Mouse (Mus musculus) erythroblast, adult 5-6 weeks (primary cell): ENCODE results near the gene Apol8. TPM values are rescaled to one million over a fixed set of nuclear protein-coding genes. Genes with fewer than 3 reads are reported as not detected.

Experiments used
- ATAC-seq: replicated peaks from 2 replicates; pipeline ENCODE4 v1.8.0; 2016; ENCODE audit warnings: moderate number of reproducible peaks, mild to moderate bottlenecking, moderate TSS enrichment, inconsistent platforms; ENCODE audit not compliant: poor library complexity, low FRiP score, severe bottlenecking
- total RNA-seq, 2 experiments: library from RNA; stranded (forward) in 1 of 2; stranded (reverse) in 1 of 2; fragments of 150-400 nt in 1 of 2; fragments of 200-764, 138-1000 nt in 1 of 2; gene quantifications; 2 replicates each; pipeline versions ENCODE4 v1.2.3 to v1.2.4; 2015 to 2017; ENCODE audit warnings: low replicate concordance in 2 of 2

Apol8 gene
- total RNA-seq (2015; ENCODE audit: low replicate concordance) (44.6 and 58.5 TPM in 2 replicates), total RNA-seq (2017; ENCODE audit: low replicate concordance) (77.3 and 107 TPM in 2 replicates)

DNA sequence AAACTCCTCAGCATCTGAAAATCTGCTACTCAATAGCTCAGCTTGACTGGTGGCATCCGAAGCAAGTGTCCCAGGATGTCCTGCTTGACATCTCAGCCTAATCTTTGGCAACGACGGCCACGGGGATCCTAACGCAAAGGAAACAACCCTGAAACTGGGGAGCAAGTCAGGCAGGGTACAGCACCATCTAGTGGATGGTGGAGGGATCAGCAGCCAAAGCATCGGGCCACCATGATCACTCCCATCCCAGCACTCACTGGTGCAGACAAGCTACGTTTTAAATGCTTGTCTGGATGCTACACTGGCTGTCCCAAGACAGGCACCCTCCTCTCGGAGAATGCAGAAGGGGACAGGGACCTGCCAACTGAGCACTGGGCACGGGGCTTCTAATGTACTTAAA, at the start of gene Apol8:
Gene Apol8, minus strand, starts transcription at position 156 of the 400 bp plus-strand sequence.
- peak; percentile 78 for ATAC-seq

DNA sequence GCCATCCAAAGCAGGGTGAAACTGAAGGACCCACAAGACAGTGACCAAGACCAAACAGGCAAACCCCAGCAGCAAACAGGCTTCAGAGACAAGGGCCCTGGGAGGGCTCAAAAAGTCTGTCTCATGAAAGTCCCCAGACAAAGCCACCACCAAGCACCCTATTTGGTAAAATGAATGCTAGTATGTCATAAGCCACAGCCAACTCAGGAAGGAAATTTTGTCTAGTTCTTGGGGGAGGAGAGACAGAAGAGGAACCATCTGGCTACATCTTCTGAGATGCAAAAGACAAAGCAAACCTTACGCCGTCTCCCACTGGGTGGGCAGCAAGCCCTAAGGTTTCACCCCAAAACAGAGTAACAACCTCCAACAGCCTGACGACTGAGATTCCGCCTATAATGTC, 48.9 kb upstream of the Apol8 start:
- ATAC-seq: no peak

DNA sequence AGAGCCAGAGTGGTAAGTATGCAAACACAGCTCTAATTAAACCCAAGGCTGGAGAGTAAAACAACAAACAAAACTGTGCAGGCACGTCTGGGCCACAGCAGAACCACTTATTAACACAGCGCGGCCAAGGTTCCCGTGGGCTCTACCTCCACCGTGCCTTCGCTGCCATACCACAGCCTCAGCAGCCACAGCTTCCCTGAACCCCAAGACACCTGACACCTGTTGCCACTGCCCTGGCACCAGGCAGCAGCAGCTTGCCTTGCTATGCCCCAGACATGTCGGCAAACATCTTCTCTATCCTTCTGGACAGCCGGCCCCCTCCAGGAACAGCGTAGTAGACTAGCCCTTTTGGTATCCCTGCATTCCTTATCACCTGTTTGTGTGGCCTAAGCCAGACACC, 48.1 kb upstream of the Apol8 start:
- no peak for ATAC-seq

DNA sequence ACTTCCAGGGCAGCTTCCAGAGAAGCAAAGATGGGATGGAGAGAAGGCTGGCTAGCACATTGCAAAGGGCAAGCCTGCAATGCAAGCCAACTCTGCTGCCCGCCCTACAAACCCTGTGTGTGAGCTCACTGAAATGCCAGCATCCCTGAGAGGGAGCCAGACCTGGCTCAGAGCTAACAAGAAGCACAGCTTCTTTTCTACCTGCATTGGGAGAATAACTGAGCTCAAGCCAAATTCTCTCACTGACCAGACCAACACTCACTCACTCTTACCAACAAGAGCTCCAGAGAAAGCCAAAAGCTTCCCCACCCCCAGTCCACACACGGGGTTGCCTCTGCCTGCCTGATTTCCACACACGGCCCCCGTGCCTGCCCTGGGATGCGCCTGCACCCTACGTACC, 47.7 kb upstream of the Apol8 start:
- no peak for ATAC-seq

DNA sequence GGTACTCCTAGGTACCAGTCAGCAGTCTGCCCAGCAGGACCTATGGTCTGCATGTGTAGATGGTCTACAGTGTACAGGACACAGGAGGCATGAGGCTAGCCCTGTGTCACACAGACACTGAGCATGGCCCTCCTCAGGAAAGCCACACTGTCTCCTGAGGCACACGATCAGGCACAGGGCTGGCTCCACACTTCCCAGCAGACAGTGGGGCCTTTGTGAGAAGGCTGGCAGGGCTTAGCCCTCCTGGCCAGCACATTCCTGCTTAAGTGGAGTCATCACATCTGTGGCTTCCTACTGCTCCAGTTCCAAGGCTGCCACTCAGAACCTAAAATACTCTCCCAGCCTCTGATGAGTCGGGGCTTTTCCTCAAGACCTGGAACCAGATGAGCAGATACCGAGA, 46.9 kb upstream of the Apol8 start:
- ATAC-seq: no peak

DNA sequence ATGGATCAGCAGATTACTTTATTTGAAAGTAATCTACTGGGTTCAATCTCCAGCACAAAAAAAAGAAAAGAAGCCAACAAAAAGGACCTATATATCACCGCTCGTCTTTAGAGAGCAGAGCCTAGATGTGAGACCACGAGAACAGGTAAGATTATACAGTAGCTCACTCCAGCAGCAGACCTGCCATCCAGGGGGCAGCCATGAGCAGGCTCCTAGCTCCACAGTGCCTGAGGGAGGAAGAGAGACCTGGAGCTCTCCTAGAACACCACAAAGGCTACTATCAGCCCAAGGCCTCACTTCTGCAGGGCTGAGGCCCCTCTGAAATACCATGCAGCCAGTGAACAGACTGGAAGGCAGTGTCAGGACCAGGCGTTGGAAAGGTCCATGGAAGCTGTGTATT, 46.2 kb upstream of the Apol8 start:
- no peak for ATAC-seq

DNA sequence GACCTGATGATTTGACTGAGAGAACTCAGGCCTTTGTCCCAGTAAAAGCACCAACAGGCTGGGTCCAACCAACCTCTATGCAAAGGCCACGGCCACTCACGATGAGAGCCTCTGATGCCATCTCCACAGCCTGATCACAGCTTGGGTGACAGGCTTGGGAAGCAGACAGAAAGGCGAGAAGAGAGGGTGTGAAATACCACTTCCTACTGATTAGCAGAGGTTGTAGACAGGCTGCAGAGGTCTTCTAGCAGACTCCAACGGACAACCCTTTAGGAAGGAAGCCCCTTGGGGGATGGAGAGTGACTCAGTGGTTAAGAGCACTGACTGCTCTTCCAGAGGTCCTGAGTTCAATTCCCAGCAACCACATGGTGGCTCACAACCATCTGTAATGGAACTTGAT, 44.4 kb upstream of the Apol8 start:
- no peak for ATAC-seq

DNA sequence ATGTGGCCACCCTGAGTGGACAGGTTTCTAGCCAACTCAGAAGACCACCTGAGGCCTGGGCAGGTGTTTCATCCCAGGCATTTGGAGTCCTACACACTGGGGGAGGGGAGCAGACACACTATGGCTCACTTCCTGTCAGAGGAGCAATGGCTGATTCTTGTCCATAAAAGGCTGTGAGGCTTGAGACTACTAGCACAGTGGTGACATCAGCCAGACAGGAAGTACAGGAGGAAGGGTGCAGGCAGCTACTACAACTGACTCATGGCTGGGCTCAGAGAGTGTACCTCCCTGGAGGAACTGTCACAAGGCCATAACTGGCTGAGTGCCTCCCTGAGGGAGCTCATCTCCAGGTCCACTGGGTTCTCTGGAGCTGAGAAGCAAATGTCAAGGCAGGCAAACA, 43.7 kb upstream of the Apol8 start:
- ATAC-seq: no peak

DNA sequence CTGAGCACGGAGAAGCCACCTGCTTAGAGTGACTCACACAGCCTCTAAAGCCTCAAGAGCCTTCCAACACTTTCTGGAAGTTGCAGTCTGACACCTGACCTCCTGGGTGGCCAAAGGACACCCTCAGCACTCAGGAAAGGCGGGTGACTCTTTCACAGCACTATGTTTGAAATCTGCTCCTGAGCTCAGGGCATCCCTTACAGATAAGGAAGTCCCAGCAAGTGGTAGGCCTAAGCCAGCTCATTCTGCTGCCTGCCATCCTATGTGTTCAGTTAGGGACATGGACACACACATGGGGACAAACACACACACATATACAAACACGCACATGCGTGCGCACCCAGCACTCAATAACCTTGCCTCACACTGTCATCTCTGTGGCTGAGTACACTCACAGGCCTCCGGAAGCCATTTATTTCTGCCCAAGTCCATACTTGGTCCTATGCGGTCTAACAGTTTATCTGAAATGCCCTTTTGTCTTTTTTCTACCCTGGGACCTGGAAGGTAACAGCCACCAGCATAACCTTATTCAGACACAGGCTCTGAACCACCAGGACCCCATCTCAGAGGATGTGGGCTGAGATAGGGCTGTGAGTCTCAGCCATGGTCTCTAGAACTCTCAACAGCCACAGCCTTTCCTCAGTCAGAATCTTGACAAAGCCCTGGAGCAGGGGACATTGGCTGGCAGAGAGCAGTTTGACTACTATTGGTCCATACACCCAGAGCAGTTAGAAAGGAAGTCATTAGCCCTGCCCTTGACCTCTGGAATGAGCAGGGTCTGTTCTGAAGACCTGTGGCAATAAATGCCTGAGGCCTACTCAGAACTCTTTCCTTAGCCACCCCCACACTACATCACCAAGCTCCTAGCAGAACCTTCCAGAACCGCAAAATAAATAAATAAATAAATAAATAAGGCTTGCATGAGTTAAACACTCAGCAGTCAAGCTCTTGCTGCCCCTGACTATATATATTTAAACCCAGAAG, 43.0 kb upstream of the Apol8 start:
- no peak for ATAC-seq

DNA sequence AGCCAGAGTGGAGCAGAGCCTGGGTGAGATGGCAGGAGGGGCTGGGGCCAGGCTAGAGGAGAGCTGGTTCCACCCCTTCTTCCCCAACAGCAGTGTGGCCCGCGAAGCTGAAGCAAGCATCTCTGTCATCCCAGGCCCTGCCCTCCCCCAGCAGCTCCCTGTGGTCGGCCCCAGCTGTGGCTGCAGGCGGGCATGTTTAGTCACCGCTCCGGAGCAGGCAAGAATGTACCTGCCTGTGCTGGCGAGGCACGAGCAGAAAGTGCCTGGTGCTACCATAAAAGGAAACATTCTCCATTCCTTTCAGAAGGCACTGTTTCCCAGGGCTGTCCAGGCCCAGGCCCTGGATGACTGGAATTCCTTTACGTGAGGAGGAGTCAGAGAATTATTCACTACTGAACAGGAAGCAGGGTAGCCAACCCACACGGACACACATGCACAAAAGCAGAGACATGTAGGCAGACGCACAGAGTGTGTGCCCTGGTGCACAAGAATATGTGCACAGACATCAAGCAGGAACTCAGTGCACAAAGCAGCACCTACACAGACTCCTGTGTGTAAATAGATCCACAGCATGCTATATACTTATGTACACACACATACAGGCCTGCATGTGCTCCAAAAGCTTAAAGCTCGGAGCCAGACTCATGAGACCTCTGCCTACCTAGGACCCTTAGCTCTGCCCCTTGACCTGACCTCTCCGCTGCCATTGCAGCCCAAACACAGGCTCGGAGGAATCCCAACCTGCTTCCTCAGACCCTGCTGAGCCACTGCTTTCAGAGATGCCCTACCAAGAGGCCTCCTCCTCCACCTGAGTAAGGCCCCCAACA, 42.1 kb upstream of the Apol8 start:
- no peak for ATAC-seq

DNA sequence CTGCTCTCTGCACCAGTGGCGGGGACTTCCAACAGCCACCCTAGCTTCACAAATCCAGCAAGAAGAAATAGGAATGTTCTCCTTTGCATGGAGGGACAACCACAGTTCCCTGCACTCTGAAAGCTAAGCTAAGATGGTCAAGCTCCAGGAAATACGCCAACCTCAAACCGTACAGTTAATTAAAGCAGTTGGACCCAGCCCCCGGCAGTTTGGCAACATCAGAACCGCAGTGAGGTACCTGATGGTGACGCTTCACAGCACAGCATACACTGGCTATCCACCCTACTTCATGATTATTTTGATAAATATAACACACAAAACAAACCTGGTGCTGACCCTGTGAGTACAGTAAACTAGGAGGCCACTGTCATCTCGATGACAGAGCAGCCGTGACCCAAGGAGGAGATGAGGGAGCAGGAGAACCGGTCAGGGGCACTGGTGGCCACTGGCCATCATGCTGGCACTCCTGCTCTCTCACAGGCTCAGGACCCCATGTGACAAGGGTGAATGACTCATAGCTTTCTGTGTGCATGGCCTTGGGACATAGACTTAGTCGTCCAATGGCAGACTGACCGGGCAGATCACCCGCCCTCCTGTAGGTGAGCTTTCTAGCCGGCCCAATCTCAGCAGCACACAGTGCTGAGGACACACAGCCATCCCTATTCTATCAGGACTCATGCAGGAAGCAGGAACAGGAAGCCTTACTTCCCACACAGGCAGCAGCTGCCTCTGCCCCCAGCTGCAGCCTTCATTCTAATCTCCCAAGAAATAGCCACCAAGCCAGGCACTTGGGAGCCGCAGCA, 41.0 kb upstream of the Apol8 start:
- no peak for ATAC-seq

DNA sequence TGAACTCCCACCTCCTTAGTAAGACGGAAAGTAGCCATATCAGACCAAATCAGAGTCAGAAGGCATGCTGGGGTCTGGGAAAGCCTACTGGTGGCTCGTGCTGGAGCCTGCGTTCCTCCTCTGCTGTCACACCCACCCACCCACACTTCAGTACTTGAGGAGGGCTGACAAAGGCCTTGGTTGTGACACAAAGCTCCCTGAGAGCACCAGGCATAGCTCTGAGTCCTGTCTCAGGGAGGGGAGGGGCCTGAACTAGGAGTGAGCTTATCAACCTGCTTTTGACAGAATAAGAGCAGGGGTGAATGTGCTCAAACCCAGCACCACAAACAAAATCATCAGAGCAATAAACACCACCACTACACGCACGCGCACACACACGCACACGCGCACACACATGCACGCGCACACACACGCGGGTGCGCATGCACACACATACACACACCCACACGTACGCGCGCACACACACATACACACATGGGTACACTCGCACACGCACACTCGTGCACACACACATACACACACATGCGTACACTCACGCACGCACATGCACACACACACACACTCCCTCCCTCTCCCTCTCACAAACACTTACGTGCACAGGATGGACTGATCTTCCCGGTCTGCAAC, 39.7 kb upstream of the Apol8 start:
- no peak for ATAC-seq

DNA sequence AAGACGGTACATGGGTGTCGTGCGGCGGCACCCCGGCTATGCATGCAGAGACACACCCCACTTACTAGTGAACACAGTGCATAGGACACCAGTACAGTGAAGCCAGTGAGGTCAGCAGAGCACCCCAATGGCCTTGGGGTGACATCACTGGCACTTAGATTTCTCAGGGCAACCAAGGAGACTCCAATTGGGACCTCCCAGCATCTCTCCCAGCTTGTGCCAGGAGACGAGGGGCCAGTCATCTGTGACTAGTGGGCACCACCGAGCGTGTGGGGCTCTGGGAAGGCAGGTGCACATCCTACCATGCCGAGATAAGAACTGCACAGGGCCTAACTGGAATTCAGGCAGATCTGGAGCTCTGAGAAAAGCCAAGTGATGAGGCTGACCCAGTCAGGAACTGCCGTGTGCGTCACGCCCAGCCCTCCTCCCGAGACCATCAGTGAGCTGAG, 38.1 kb upstream of the Apol8 start:
- no peak for ATAC-seq

DNA sequence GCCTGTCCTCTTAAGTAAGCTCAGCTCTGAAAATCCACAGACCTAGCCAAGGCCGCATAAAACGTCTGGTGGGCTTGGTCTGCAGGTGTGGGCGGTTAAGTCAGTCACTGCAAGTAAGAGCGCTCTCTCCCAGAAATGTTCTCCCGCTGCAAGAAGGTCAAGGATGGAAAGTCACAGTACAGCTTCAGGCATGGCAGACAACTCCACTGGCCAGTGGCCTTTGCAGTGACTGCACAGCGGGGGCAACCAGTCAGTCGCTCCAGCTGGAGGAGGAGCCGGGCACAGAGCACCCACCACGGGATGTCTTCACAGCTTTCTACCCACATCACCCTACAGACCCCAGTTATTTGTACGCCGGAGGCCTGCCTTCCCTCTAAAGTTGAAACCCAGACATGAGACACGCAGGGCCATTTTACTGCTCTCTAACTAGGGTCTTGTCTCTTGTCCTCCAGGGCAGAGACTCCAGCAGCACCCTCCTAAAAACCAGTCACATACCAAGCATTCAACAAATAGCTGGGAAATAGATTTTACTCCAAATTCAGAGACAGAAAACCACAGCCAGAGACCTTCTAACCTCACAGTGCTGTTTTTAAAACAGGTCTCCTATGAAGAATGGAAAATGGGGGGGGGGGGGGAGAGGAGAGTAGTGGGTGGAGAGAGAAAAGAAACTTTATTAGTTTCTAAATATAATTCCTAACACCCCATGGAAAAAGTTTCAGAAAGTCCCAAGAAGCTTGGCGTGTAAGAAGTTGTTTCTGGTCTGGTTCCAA, 37.5 kb upstream of the Apol8 start:
- no peak for ATAC-seq

DNA sequence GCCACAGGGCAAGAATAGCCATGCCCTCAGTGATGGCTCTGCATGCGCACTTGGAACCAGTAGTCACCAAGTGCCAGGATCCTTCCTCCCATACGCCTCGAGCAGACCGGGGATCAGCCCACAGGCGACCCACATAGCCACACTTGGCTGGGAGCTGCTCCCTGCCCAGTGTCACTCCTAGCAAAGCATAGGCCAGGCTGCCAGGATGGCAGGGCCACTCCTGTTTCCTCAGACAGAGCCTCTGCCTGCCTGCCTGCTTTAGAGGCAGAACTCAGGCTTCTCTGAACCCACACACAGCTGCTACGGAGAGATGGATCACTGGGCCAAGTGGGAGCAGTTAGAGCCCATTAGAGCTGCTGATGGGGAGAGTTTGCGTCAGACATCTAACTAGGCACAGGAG, 36.8 kb upstream of the Apol8 start:
- no peak for ATAC-seq

DNA sequence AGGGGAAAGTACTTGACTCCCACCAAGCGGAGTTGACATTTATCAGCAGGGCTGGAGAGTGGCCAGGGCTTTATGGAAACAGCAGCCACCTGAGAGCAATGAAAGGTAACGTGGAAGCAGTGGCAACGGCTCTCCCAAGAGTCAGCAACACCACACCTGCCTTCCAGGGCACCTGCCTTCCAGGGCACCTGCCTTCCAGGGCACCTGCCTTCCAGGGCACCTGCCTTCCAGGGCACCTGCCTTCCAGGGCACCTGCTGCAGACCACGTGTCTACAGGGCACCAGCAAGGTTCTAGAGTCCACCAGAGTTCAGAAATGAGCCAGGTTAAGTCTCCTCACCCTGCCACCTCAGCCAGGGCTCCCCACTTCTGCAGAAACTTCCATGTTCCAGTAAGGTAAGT, 36.3 kb upstream of the Apol8 start:
- ATAC-seq: no peak

DNA sequence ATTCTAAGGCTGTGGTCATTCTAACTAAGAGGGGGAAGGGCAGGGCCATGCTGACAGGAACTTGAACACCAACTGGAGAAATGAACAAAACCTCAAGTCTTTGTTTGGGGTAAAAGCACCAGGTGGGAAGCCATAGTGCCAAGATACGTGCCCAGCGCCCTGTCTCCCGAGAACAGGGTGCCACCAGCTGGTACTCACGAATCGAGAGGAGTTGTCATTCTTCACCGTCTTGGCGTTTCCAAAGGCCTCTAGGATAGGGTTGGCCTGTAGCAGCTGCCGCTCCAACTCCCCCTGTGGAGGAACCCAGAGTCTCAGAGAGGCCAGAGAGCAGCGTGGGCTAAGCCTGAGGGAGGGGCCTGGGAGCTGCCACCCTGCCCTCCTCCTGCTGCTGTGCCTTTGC, 35.3 kb upstream of the Apol8 start:
- no peak for ATAC-seq

DNA sequence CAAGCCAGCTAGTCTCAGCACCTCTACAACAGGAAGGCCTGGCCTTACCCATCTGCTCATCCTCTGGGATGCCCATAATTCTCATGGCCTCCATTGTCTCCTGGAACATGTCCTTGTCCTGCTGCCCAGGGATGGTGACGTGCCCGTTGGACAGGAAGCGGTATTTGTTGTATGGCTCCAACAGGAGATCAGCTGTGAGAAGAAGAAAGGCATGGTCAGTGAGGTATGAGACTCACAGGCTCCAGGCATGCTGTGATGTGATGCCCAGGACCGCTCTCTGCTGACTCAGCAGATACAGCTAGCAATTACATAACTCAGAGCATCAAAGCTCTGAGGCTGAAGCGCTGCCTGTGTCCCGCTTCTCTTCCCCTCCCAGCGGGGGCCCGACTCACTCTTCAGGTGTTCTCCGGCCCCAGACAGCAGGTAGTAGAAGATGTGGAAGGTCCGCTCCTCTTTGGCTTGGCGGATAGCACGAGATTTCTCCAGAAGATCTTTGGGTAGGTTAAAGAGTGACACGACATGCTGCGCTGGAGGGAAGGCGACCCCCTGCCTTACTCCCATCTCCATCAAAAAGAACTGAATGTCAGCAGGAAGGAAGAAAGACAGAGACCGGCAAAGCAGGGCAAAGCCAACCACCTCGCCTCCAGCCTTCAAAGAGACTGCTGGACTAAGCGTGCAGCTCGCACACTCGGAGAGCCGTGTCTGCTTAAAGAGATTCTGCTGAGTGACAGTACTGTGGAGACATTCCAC, 34.0 kb upstream of the Apol8 start:
- no peak for ATAC-seq
